Mouse (Mus musculus): ENCODE measurements around the gene Pdlim4.

DNA sequence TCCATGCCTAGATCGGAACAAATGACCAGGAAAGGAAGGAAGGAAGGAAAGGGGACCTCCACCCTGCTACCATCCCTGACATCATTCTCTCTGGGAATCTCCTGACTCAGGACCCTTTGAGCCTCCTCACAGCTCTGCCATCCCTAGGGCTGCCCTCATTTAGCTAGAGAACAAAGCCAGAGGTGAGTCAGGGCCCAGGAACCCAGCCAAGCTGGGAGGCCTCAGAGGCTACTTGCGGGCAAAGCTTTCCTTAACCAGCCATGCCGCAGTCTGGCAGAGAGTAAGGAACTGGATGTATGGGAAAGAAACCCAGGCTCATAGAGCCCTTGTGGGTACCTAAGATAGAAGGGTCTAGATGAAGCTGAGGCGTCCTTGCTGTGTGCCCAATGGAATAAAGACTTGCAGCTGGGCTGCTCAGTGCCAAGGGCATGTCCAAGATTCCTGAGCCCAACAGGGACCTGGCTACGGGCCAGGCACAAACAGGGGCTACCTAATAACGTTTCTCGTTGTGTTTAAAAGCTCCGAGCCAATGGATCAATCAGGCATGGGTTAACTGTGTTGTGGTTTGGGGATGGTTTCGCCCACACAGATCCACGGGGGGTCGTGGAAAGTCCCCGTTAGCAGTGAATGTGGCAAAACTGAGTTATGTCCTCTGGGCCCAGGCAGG, 6.6 kb downstream of the Pdlim4 start:
- TF ChIP-seq CTCF (IDR thresholded peaks at IDR 0.05; ENCODE audit: low read depth) (no peak), EP300 (IDR thresholded peaks at IDR 0.05; ENCODE audit: low read depth) (no peak)

Data from liver, postnatal 0 days (tissue).